Mouse (Mus musculus) kidney, postnatal 4 days (tissue): Measurements from ENCODE around the gene Zer1.

ENCODE experiments used
- DNase-seq, 2 experiments: peaks; one replicate each; pipeline ENCODE4 v3.0.0; 2021; ENCODE audit warnings: mixed read lengths in 2 of 2

The Zer1 gene

DNA sequence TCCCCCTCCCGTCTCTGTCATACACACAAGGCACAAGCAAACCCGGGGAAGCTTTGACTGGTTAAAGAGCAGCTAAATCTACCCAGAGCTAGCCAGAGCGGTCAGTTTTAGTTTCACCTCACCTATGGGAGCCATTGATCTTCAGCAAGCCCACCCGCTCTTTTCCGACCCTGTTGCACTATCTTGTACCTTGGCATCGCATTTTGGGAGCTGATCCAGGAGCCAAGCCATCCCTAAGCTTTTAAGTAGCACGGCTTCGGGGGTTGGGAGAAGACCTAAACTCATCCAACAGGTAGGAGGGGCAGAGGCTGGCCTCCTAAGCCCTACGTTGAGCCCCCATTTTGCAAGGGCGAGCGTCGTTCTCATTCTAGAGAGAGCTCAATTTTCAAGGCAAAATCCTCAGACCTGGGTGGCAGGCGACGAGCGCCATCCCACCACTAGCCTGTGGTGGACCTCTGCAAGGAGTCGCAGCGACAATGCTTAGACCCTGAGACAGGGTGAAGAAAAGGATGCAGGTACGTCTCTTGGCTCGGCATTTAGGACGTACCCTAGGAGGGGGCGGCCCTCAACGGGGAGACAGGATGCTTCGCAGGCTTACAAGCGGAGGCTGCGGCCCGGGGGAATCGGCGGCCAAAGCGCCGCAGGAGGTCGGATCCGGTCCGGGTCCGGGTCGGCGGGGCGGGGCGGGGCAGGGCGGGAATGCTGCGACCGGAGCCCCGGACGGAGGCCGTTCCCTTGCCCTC lies 485 bp downstream of the Zer1 start:
- no peak for DNase-seq

GRCm38 (mm10) chr2:30122766-30123165 lies 1.6 kb downstream of the Zer1 start:
- no peak for DNase-seq

DNA sequence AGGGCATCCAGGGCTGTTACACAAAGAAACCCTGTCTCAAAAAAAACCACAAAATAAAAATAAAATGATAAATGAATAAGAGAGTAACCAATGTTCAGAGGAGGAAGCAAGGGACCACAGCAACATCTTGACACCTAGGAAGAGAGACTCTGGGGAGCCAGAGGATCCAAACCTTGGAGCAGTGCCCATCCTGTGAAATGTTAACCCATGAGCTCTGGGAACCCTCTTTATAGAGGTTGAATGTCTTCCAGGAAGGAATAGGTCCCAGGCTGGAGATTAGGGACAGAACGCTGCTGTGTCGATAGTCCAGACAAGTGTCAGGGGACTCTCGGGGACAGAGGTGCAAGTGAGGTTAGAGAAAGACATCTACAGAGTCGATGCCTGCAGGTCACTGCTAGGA lies 4.1 kb downstream of the Zer1 start:
- DNase-seq = no peak

DNA sequence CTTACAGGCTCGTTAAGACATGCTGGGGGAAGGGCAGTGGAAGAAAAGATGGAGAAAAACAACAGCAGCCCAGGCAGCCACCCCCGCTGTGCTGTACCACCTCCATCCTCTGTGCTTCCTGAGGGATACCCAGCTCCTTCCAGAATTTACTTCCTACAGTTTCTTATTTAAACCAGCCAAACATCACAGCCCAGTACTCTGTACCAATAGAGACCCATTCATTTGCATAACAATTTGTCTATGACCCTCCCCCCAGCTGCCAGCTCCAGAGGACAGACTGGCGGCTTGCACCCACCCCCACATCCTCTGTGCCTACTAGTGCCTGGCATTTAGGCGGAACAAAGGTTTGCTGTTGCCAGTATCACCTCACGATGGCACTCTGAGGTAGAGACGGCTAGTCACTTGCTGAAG lies 4.7 kb downstream of the Zer1 start:
- peak in 1 of 2 experiments; percentile 35 for DNase-seq

GRCm38 (mm10) chr2:30112564-30112963 lies 11.8 kb downstream of the Zer1 start:
- DNase-seq = no peak

DNA sequence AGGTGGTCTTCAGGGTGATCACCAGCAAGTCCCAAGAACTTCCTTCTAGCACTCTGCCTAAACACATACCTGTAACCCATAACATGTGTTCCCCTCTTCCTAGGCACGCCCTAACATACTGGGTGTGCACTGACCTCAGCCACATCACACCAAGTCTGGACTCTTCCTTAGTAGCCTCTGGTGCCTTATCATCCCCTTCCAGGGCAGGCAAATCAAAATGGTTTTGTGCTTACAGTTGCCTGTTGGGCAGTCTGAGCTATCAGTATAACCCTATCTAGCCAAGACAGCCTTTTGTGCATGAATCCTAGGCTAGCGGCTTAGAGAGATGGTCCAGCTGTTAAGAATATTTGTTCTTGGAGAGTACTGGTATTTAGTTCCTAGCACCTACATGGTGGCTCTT lies 12.9 kb downstream of the Zer1 start:
- DNase-seq = no peak

GRCm38 (mm10) chr2:30108260-30108659 lies 16.1 kb downstream of the Zer1 start:
- no peak for DNase-seq

DNA sequence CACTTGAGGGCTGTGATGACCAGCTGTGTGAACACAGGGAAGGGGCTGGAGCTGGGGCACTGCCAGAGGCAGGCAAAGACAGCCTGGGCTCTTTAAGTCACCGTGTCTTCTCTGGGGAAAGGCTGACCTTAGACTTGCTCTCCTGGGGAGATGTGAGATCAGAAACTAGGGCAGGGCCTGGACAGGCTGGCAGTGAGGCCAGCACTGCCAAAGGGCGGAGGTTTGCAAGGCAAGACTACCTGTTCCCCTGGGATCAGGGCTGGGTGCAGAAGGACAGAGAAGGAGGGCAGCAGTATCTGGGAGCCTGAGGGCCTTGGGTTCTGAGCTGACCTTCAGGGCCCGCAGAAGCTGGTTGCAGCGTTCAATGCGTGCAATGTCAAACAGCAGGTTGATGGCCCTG lies 16.7 kb downstream of the Zer1 start:
- no peak for DNase-seq

GRCm38 (mm10) chr2:30106364-30106763 lies 18.0 kb downstream of the Zer1 start:
- peak; percentile 76 to 79 for DNase-seq

GRCm38 (mm10) chr2:30100214-30100613 lies 24.2 kb downstream of the Zer1 start:
- DNase-seq = no peak

- DNase-seq = peak; percentile 81 to 83
These were observed 28.4 kb downstream of the Zer1 start for GRCm38 (mm10) chr2:30095882-30096527.

- peak; percentile 29 to 38 for DNase-seq
These were observed 30.2 kb downstream of the Zer1 start for GRCm38 (mm10) chr2:30094208-30094588.

DNA sequence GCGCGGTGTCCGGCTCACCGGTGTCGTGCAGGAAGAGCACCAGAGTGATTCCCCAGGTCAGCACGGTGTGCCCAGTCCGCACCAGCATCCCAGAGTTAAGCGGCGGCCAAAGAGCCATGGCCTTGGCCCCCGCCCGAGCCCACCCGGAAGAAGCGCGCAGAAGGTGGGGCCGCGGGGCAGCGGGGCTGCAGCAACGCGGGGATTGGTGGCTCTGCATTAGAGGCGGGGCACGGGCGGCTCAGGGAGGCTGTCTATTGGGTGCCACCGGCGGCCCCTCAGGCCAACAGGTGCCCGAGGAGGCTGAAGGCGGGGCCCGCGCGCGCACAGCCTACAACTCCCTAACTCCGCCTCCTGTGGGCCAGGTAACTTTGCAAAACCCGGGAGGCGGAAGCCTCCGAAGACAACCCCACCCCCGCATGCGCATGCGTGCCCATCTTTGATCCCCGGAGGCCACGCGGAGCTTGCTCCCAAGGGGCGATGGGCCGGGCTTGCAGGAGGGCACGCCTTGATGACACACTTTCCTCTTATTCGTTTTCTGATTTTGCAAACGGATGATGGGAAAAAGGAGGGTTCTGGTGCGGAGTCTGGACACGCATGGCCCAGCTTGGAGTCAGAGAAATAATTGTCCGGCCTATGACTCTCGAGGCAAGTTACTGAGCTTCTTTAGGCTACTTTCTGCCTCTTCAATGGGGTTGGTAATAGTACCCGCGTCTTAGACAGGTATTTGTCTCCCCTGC lies 30.7 kb downstream of the Zer1 start, which contains the start of gene Zdhhc12:
TSS of gene Zdhhc12 (minus strand) at position 178 of the 737 bp plus-strand sequence.
- DNase-seq = peak; percentile 94 to 97

DNA sequence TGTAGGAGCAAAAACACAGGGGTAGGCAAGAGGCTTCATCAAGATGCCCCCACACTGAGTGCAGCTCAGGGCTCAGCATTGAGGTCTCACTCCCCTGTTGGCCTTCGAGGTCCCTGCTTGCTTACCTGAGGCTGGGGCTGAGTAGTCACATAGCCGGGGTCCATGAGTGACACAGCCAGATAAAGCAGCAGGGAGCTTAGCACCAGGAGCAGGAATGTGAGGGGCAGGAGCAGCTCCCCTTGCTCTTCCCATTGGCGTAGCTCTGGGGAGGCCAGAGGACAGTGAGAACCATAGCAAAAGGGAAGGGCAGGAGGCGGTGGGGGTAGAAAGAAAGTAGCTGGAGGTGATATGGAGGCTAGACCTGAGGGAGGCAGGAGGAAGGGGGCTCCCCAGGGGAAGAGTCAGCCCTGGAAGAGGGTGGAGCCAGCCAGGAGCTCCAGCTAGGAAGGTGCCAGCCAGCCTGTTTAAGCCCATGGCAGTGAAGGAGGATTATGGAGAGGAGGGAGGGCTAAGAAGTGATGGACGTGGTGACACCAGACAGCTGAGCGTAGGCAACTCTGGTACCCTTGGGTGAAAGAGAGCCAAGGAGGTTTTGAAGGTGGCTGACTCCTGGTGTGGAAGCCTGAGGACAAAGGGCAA lies 32.0 kb downstream of the Zer1 start:
- no peak for DNase-seq

- no peak for DNase-seq
These were observed 32.9 kb downstream of the Zer1 start for GRCm38 (mm10) chr2:30091521-30091920.

DNA sequence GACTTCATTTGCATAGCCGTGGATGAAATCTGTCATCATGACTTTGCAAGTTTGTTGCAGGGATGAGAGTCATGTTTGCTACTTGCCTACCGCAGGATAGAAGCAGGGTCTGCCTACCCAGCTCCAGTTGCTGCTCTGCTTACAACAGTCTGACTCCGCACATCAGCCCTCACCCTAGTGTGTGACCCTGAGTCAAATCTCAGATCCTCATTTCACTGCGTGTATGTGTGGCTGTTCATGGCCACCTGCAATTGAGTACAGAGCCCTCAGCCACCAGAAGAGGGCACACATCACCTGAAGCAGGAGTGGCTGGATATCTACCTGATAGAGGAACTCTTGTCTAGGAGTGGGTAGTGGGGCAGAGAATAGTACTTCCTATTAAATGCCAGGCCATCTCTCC lies 37.1 kb downstream of the Zer1 start:
- no peak for DNase-seq

DNA sequence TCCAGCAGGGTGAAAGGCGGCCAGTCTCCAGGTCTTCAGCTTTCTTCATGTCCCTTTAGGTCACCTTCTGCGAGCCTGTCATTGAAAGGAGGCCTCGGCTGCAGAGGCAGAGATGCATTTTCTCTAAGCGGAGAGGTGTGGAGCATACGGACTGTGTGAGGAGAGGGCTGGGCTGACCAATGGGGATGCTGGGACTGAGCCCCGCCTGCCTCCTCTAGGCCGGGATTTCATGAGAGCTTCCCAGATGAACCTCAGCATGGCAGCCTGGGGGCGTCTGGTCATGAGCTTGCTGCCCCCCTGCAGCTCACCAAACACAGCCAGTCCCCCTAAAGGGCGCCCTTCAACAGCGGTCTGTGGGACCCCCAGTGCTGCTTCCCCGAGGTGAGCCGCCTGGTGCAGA lies 39.8 kb downstream of the Zer1 start:
- no peak for DNase-seq

- no peak for DNase-seq
These were observed 40.3 kb downstream of the Zer1 start for GRCm38 (mm10) chr2:30084113-30084512.

DNA sequence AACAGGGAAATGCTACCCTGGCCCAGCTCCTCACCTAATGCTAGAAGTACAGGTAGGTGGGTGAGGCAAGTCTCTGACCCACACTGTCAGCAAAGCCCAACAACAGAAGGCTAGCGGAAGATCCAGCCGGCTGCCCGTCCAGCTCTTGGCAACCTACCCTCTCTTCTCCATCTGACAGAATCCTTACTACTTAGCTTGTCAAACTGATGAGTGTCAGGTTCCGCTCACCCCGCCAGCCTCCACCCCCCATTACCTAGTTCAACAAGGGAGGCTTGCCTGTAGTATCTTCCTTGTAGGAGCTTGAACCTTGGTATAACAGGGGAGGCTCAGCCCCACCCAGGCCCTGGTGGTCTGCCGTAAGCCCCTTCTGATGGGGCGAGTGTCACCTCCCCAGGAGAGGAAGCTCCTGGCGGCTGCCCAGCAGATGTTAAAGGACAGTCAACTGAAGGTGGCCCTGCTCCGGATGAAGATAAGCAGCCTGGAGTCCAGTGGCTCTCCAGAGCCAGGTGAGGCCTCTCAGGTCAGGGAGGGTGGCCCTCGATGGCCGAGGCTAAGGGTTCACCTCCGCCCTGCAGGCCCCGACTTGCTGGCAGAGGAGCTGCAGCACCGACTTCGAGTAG lies 44.1 kb downstream of the Zer1 start:
- DNase-seq = no peak

GRCm38 (mm10) chr2:30078760-30079159 lies 45.6 kb downstream of the Zer1 start:
- DNase-seq = no peak

- DNase-seq = peak; percentile 31 to 48
These were observed 46.1 kb downstream of the Zer1 start for GRCm38 (mm10) chr2:30078349-30078712.

DNA sequence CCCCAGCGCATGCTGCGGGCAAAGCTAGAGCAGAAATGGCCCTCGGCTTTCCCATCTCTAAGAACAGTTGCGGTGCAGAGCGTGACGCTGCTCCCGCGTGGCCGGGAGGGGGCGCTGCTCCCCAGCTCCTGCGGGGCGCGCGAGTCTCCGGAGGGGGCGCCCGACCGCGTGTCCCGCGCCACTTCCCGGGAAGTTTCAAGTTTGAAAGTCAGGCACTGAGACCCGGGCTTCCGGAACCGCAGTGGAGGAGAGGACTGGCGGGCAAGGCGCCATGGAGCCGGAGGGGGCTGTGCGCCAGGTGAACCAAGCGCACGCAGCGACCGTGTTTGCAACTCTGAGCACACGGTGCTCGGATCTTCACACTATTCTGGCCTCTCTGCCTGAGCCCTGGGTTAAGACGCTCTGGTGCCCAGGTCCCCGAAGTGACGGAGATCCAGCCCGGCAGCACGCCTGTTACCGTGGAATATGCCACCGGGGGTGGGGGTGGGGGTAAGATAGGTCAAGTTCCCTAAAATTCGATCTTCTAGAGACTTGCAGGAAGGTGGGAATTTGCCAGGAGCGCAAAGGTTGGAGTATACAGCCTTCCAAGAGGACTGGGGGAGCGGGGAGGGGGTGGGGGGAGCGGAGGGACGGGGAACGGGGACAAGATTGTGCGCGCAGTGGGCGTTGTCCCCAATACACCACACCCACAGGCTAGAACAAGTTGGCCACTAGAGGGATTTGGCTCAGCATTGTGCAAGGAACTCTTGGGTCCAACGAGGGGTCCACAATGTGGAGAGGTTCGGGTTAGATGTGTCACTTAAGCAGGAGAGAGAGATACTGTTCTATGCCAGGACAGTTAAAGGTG lies 46.7 kb downstream of the Zer1 start, which contains the start of gene Pkn3:
TSS of gene Pkn3 (plus strand) at position 183 of the 847 bp plus-strand sequence.
- peak; percentile 92 to 94 for DNase-seq
